ENCODE assay signal across 8 mouse cellular contexts in the genomic region with DNA sequence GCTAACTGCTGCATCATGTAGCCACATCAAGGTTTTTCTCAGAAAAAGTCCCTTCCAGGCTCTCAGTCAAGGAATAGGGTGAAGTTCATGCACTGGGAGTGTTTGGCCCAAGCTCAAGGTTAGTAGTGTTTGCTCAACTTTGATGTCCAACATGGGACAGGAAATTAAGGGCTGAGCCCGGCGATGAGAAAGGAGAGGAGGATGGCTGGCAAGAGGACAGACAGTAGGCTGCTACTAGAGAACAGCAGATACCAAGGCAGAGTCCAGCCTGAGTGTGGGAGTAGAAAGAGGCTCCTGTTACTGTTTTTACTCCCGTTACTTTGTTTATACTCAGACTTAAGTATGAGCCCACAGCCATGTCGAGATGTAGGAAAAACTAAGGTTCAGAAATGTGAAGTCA. TPM values are rescaled to one million over a fixed set of nuclear protein-coding genes. Genes with fewer than 3 reads are reported as not detected.
A peak's percentile ranks its signal among the peaks of the same experiment; 100 is the strongest.
DNase-seq lines count a peak whose midpoint lies in the region; ATAC-seq and TF ChIP-seq lines count a peak whose summit lies in the region.

No protein-coding gene starts in this region.

- peak overlapping the region; percentile 78 for H3K9ac ChIP-seq in heart, embryonic 16.5 days (ENCODE audit: low read length)
- H3K9ac ChIP-seq in midbrain, embryonic 15.5 days, result no peak overlapping the region

- 21% methylated on average over 4 of the region's 4 CpGs for WGBS in heart, embryonic 16.5 days
- WGBS in midbrain, embryonic 15.5 days, result 28% methylated on average over 4 of the region's 4 CpGs

- H3K9me3 ChIP-seq in heart, embryonic 16.5 days (replicated peaks; ENCODE audit: control insufficient read depth, low read length), result no peaks in the 10 kb centered on the region
- no peaks in the 10 kb centered on the region for H3K9me3 ChIP-seq in midbrain, embryonic 15.5 days

- TF ChIP-seq POLR2A in bone marrow macrophage, adult 2 months (IDR thresholded peaks at IDR 0.05; ENCODE audit: borderline replicate concordance, low read depth, low read length), result no peak

- intact Hi-C loops in left cerebral cortex, postnatal 14 days (cut with DNase I), result no loop called here

- H3K4me1 ChIP-seq in bone marrow macrophage, adult 2 months (ENCODE audit: control insufficient read depth, insufficient read depth, low read length), result peaks cover 20% of the 10 kb centered on the region
- H3K4me1 ChIP-seq in heart, embryonic 16.5 days (ENCODE audit: control insufficient read depth, insufficient read depth, low read length), result peaks cover 13% of the 10 kb centered on the region
- peaks cover 5% of the 10 kb centered on the region; the same call in 1 of the 2 replicates for H3K4me1 ChIP-seq in midbrain, embryonic 15.5 days

- DNase-seq in ovary, postnatal 36 days (ENCODE audit: low spot score), result peak; percentile 36
- no peak for DNase-seq in ovary, postnatal 14 days (ENCODE audit: low spot score)
- DNase-seq in left cerebral cortex, postnatal 14 days (ENCODE audit: low spot score in 2 of 2), result peak; percentile 20 to 28
- no peak for DNase-seq in layer of hippocampus, postnatal 25 days (ENCODE audit: extremely low spot score in 1 of 2, low spot score in 1 of 2)
- DNase-seq in embryo, embryonic 9.5 days (ENCODE audit: extremely low spot score), result no peak

- peak overlapping the region; percentile 65 for H3K4me2 ChIP-seq in heart, embryonic 16.5 days (ENCODE audit: low read depth, low read length)
- peak overlapping the region; percentile 74 for H3K4me2 ChIP-seq in midbrain, embryonic 15.5 days

- TF ChIP-seq CTCF in bone marrow macrophage, adult 2 months (IDR thresholded peaks at IDR 0.05; ENCODE audit: low read depth, low read length), result no peak

- H3K4me3 ChIP-seq in bone marrow macrophage, adult 2 months (ENCODE audit: insufficient read depth, low read length), result peak overlapping the region; percentile 92
- H3K4me3 ChIP-seq in heart, embryonic 16.5 days (ENCODE audit: low read length), result peak overlapping the region; percentile 68
- H3K4me3 ChIP-seq in midbrain, embryonic 15.5 days, result peak overlapping the region; percentile 60

- 0 out of 2 replicates have a peak overlapping the region, but pooled peaks have one; percentile 11 for H3K27ac ChIP-seq in bone marrow macrophage, adult 2 months (ENCODE audit: insufficient read depth, low read depth, low read length)
- peak overlapping the region; percentile 79 for H3K27ac ChIP-seq in heart, embryonic 16.5 days (ENCODE audit: low read length)
- H3K27ac ChIP-seq in midbrain, embryonic 15.5 days, result peak overlapping the region; percentile 80; the same call in 1 of the 2 replicates

- ATAC-seq in heart, embryonic 16.5 days (replicated peaks; ENCODE audit: extremely low read depth, insufficient read depth, low FRiP score), result no peak
- no peak for ATAC-seq in midbrain, embryonic 15.5 days (replicated peaks)

- H3K27me3 ChIP-seq in heart, embryonic 16.5 days (ENCODE audit: control insufficient read depth, insufficient read depth, low read length), result no peaks in the 10 kb centered on the region
- no peaks in the 10 kb centered on the region for H3K27me3 ChIP-seq in midbrain, embryonic 15.5 days (replicated peaks)

- peaks cover 17% of the 10 kb centered on the region for H3K36me3 ChIP-seq in heart, embryonic 16.5 days (ENCODE audit: control insufficient read depth, insufficient read depth)
- no peaks in the 10 kb centered on the region for H3K36me3 ChIP-seq in midbrain, embryonic 15.5 days (replicated peaks)

RNA-seq across cellular contexts. Expression of a gene that starts 0.9 kb away (rescaled TPM):
- 50.0 and 52.5 TPM in 2 replicates for polyA plus RNA-seq in bone marrow macrophage, adult 2 months (2012; ENCODE audit: insufficient read depth, insufficient read length, missing spikeins)
- 202 and 217 TPM in 2 replicates for polyA plus RNA-seq in heart, embryonic 16.5 days (2015; fragmentation: Nextera tagmentation; extraction: Ambion mirVana)
- 10 to 100 TPM; 79.2 to 84.0 TPM for total RNA-seq in left cerebral cortex, postnatal 14 days (2021)
- 87.2 and 90.3 TPM in 2 replicates for polyA plus RNA-seq in midbrain, embryonic 15.5 days (2015; fragmentation: Nextera tagmentation; extraction: Ambion mirVana)
- 10 to 100 TPM; 75.3 to 81.8 TPM for total RNA-seq in layer of hippocampus, postnatal 25 days (2021)

RNA-seq across cellular contexts. Expression of a gene that starts 12.2 kb away (rescaled TPM):
- 6.2 and 9.2 TPM in 2 replicates for polyA plus RNA-seq in bone marrow macrophage, adult 2 months (2012; ENCODE audit: insufficient read depth, insufficient read length, missing spikeins)
- polyA plus RNA-seq in heart, embryonic 16.5 days (2015; fragmentation: Nextera tagmentation; extraction: Ambion mirVana), result 7.9 and 8.2 TPM in 2 replicates
- total RNA-seq in left cerebral cortex, postnatal 14 days (2021), result 10 to 100 TPM; 12.6 to 14.6 TPM
- polyA plus RNA-seq in midbrain, embryonic 15.5 days (2015; fragmentation: Nextera tagmentation; extraction: Ambion mirVana), result 10.7 and 11.5 TPM in 2 replicates
- 10 to 100 TPM; 14.5 to 15.2 TPM for total RNA-seq in layer of hippocampus, postnatal 25 days (2021)

RNA-seq across cellular contexts. Expression of a gene that starts 16.0 kb away (rescaled TPM):
- polyA plus RNA-seq in bone marrow macrophage, adult 2 months (2012; ENCODE audit: insufficient read depth, insufficient read length, missing spikeins), result 9.4 and 11.2 TPM in 2 replicates
- 3.5 and 3.6 TPM in 2 replicates for polyA plus RNA-seq in heart, embryonic 16.5 days (2015; fragmentation: Nextera tagmentation; extraction: Ambion mirVana)
- total RNA-seq in left cerebral cortex, postnatal 14 days (2021), result 10 to 100 TPM; 14.6 to 17.0 TPM
- 2.5 and 2.6 TPM in 2 replicates for polyA plus RNA-seq in midbrain, embryonic 15.5 days (2015; fragmentation: Nextera tagmentation; extraction: Ambion mirVana)
- 10 to 100 TPM in 1 of 2 experiments, 1 to 10 TPM in 1; 8.2 to 10.4 TPM for total RNA-seq in layer of hippocampus, postnatal 25 days (2021)

Comparison
In these comparisons a context has a peak if more than half of its experiments do, and no peak if none do; other contexts are left out.
1. DNase-seq: peak in ovary, postnatal 36 days (single experiment) and left cerebral cortex, postnatal 14 days (2 of 2); none in ovary, postnatal 14 days (single experiment), layer of hippocampus, postnatal 25 days (0 of 2) and embryo, embryonic 9.5 days (single experiment).
2. H3K27ac ChIP-seq: peak in every context shown above with its lines; median percentile 80 in midbrain, embryonic 15.5 days; 79 in heart, embryonic 16.5 days; 11 in bone marrow macrophage, adult 2 months.
3. Peak in every context shown above with its lines, with median percentiles within 50 percentile points of each other: H3K4me3 ChIP-seq.